Mouse (Mus musculus) layer of hippocampus, adult 8-10 months (tissue): ENCODE measurements at regions not wholly inside any gene's neighbourhood (a gene's known extent, or its start where the extent isn't known, plus 50 kb on each side); places are given as distances from the start of the nearest gene placed in this dataset.

Source experiments
- DNase-seq, 2 experiments: peaks; one replicate each; pipeline ENCODE4 v3.0.0; 2022; ENCODE audit warnings: low spot score in 2 of 2

DNA sequence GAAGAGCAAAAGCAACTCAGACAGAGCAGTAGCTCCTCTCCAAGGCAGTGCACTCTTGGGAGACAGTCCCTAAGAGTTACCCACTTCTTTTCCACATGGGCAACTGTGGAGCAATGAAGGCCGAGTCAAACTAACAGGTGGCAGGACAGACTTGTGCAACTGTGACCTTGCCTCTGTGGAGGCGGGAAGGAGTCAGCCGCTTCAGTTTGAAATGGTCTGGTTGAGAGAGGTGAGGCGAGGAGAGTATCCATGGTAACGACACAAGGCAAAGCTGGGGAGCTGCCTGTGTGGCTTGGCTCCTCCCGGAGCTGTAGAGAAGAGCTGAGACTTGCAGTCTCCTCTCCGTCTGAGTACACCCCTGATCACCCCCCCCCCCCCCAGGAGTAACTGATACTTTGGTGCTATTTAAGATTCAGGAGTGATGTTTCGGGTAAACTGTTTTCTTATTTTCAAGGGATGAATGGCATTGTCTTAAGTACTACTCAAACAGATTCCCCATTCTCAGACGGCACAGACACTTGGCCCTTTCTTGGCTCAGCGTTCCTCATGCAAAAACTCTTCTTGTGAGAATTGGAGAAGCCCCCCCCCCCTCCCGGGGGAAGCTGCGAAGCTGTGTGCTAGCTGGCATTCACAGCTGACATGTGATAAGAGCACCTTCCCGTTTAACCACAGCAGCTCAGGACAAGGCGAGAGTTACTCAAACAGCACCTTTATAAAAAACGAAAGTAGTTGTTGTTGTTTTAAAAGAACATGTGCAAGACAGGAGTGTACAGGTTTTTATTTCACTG lies 54.9 kb upstream of the Chst1 start:
- DNase-seq = no peak

DNA sequence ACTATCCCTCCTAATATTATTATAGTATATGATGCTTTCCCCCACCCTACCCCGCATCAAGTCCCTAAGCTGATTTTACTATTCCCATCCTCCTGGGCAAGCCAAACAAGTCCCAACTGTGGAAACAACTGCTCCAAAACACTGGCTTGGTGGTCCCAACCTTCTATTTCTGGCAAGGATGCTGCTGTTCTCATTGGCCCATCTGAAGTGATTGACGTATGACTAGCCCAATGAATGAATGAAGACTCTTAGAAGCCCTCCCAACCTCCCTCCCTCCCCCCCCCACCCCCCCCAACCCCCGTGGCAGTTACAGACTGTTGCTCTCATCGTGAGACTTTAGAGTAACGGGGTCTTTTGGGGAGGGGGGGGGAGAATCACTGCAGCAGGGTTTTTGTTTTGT lies 58.7 kb upstream of the Chst1 start:
- no peak for DNase-seq

DNA sequence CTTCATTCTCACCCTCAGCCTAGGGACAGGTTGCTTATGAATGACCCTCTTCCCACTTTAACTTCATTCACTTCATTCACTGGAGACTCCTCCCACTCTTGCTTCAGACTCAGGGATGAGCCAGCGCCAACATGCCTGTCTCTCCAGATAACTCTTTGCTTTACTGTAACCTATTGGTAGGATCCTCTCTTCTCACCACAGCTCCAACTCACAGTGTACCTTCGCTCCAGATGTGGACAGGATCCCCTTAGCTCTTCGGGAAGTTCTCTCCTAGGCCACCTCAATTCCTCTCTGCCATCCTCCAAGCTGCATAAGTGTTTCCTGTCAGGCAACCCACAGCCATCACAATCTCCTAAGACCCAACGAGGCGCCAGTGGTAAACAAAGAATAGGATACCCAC lies 67.5 kb upstream of the Chst1 start:
- no peak for DNase-seq

- no peak for DNase-seq
Observed at GRCm38 (mm10) chr2:92530677-92531076, 68.8 kb upstream of the Chst1 start.

DNA sequence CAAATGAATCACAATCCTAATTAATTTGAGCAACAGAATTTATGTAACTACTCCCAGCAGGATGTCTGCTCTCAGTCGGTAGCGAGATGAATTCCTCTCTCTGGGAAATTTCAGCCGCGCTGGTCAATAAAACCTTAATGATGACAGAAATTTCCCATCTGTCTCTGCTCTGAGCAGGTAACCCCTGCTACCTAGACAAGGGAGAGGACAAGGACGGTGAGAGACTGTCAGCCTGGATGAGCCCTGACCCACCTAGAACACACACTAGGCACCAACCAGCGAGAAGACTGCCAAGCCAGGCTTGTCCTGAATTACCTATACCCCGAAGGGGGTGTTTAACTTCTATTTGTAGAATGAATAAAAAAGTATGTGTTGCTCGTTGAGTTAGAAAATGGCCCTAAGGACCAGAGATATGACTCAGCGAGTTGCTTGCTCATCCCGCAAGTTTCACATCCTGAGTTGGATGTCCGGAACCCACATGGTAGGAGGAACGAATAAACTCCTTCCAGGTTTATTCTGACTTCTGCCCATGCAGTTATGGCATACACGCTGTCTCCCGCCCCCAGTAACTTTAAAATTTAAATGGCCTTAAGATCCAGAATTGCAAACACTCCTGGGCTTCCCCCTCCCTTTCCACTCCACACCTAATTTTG lies 69.5 kb upstream of the Slc35c1 start:
- no peak for DNase-seq

GRCm38 (mm10) chr2:92529071-92529641 lies 68.8 kb upstream of the Slc35c1 start:
- DNase-seq = peak; percentile 92

GRCm38 (mm10) chr2:92528119-92528830 lies 67.9 kb upstream of the Slc35c1 start:
- no peak for DNase-seq

- no peak for DNase-seq
Observed at GRCm38 (mm10) chr2:92526676-92527395, 66.5 kb upstream of the Slc35c1 start.

DNA sequence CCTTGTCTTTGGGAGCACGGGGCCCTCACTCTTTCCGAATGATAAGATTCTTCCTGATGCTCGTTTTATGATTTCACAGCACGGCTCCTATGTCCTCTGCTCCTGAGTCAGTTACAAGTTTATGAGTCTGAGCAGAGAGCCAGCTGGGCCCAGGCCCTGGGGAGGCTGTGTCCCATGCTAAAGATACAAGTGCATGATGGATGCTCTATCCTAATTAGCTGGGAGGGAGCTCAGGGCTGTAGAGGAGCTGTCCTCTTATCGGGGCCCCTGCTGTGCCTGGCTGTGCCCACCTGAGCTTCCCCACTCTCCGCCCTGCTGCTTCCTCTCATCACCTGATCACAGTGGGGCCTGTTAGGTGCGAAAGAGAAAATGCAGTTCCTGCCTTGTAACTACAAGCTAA lies 65.3 kb upstream of the Slc35c1 start:
- DNase-seq = no peak

DNA sequence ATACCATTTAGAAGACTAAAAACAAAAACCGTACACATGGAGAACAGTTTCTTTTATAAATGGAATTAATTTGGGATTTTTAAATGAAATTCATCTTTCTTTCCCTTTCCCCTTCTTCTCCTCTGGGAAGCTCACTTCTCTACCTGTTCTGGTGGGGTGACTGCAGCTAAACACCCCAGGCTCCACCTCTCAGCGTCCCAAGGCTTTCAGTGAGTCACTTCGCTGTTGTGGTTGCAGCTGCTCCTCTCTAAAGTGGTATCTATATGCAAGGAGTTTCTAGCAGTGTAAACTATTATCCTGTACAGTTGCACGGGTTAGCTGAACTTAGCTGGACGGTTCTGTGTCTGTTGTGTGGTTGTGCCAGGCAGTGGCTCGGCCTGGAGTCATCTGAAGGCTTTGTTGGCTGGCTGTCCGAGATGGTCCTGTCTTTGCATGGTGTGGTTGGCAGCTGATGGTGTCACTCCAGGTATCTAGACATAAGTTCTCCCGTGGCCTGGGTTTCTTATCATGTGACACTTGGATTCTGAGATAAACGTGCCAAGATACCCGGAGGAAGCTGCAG lies 64.8 kb upstream of the Slc35c1 start:
- no peak for DNase-seq

GRCm38 (mm10) chr2:92524346-92524905 lies 64.1 kb upstream of the Slc35c1 start:
- DNase-seq = no peak

DNA sequence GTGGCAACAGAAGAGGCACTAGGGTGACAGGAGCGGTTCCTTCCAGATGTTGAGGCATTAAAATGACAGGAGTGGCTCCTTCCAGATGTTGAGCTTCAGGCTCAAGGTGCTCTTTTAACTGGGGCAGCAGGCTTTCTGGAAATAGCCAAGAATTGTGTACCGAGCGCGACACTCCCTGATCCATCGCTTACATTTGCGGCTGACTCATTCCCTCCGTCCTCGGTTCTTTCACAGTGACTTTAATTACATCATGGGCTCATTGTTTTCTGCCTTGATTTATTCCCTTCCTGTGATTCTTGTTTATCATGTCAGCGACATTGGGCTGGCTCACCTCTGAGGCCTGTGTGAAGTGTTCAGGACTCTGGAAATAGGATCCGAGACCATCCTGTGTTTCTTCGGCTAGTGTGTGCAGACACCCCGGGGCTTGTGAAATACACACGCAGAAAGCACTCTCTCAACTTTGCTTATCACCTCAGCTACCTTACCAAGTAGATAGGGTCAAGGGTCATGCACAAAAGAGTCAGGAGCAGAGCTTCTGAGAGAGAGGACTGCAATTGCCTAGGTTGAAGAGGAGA lies 63.1 kb upstream of the Slc35c1 start:
- DNase-seq = no peak

- no peak for DNase-seq
Observed at GRCm38 (mm10) chr2:92521527-92521926, 61.2 kb upstream of the Slc35c1 start.

- no peak for DNase-seq
Observed at GRCm38 (mm10) chr2:92519396-92519795, 59.1 kb upstream of the Slc35c1 start.

- no peak for DNase-seq
Observed at GRCm38 (mm10) chr2:92518891-92519290, 58.6 kb upstream of the Slc35c1 start.

DNA sequence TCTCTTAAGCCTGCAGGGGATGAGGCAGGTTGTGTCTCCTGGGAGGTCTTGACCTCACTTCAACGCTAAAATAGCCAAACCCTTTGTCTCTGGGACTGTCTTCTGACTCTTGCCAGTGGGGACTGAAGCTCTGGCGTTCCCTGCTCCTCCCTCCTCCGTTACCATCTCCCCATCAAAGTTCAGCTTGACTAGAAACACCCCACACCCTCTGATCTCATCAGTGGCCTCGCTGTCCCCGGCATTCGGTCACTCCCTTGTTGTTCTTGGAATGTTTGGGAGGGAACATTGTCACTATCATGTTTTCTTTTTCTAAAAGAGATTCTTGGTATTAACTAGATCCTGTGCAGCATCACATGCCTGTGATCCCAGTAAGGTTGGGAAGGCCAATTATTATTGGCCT lies 54.6 kb upstream of the Slc35c1 start:
- DNase-seq = no peak

- no peak for DNase-seq
Observed at GRCm38 (mm10) chr2:92511771-92512744, 51.7 kb upstream of the Slc35c1 start.
